Mouse (Mus musculus): ENCODE data around the gene Stxbp2. TPM values are rescaled to one million over a fixed set of nuclear protein-coding genes. Genes with fewer than 3 reads are reported as not detected.
"Not testable (repeated sequence)": the region's sequence is repeated elsewhere in the genome, so short reads cannot be mapped to it uniquely, and the experiment has no call there.

The Stxbp2 gene
- 29.7 and 34.7 TPM in 2 replicates for polyA plus RNA-seq (2011; ENCODE audit: insufficient read length, low read depth, missing spikeins)

DNA sequence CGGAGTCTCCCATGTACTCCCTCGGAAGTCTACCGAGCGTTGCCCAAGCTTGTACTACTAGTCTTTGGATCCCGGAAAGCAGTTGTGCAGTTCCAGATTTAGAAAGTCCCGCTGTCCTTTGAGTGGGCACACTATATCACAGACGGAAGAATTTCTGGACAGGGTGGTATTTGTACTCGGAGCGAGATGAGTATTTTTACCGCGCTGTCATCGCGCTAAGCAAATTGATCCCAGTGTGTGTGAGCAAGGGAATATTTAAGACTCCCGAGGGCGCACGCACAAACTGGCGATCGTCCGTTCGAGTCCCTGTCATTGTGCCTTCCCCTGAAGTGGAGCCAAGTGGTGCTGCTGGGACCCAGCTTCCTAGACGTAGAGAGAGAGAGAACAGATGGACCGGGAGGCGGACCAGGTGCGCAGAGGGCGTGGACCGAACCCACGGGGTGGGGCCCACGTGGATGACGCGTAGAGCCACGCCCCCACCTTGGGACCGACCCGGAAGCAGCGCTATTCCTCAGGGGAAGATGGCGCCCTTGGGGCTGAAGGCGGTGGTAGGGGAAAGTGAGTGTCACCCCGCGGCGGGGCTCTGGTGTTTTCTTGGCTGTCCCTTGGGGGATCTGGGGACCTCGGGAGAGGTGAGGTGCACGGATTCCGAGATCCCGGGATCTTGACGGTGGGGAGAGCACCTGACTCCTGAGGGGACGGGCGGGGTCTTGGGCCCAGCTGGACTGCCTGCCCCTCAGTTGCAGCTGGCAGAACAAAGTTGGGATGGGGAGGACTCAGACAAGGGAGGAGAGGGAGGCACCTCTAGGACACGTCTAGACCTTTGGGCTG is at the start of gene Stxbp2:
Gene Stxbp2, plus strand, starts transcription at position 309 of the 831 bp plus-strand sequence.
- peak within 1 kb of the TSS; percentile 58 for H3K4me3 ChIP-seq (ENCODE audit: insufficient read depth, low read length)
- H3K27ac ChIP-seq (ENCODE audit: insufficient read depth, low read length), result no peak within 1 kb of the TSS
- H3K4me1 ChIP-seq (ENCODE audit: control insufficient read depth, insufficient read depth, low read length), result no peaks in the 10 kb centered on the region
- peak; percentile 54 for TF ChIP-seq POLR2A (IDR thresholded peaks at IDR 0.05; ENCODE audit: low read depth, low read length)
- TF ChIP-seq CTCF (IDR thresholded peaks at IDR 0.05; ENCODE audit: borderline replicate concordance, insufficient read depth, low read length), result no peak

GRCm38 (mm10) chr8:3581961-3582360 is 48.8 kb upstream of the Stxbp2 start:
- not testable (repeated sequence) for H3K4me1 ChIP-seq (ENCODE audit: control insufficient read depth, insufficient read depth, low read length); H3K4me3 ChIP-seq (ENCODE audit: insufficient read depth, low read length); H3K27ac ChIP-seq (ENCODE audit: insufficient read depth, low read length)

DNA sequence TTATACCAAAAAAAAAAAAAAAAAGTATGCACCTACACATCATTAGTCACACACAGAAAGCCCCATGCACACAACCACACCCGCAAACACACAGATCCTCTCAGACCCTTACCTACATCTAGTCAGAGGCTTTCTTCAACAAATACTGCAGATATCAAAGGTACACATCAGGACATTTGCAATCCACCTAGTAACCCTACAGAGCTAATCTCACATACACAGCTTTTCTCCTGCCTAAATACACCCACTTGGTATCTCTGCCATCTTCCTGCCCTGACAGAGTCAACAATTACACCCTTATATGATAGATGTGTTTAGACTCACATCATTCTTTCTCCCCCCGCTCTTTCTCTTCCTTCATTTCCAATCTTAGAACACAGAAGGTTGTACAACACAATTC is 44.3 kb upstream of the Stxbp2 start:
- TF ChIP-seq CTCF (IDR thresholded peaks at IDR 0.05; ENCODE audit: borderline replicate concordance, insufficient read depth, low read length) (no peak), POLR2A (IDR thresholded peaks at IDR 0.05; ENCODE audit: low read depth, low read length) (no peak)
- Histone ChIP-seq H3K4me3 (ENCODE audit: insufficient read depth, low read length) (no peak overlapping the region), H3K27ac (ENCODE audit: insufficient read depth, low read length) (no peak overlapping the region), H3K4me1 (ENCODE audit: control insufficient read depth, insufficient read depth, low read length) (no peaks in the 10 kb centered on the region)

- Histone ChIP-seq H3K4me1 (ENCODE audit: control insufficient read depth, insufficient read depth, low read length) (no peaks in the 10 kb centered on the region), H3K4me3 (ENCODE audit: insufficient read depth, low read length) (peak within 1 kb of the TSS; percentile 35), H3K27ac (ENCODE audit: insufficient read depth, low read length) (no peak within 1 kb of the TSS)
- TF ChIP-seq CTCF (IDR thresholded peaks at IDR 0.05; ENCODE audit: borderline replicate concordance, insufficient read depth, low read length), result no peak
Measured at GRCm38 (mm10) chr8:3586993-3587390, 43.8 kb upstream of the Stxbp2 start, which contains the start of gene Camsap3. TSS of gene Camsap3 (plus strand) at chr8:3587293.

- peak overlapping the region; percentile 35 for H3K4me3 ChIP-seq (ENCODE audit: insufficient read depth, low read length)
- H3K27ac ChIP-seq (ENCODE audit: insufficient read depth, low read length), result no peak overlapping the region
- no peaks in the 10 kb centered on the region for H3K4me1 ChIP-seq (ENCODE audit: control insufficient read depth, insufficient read depth, low read length)
- TF ChIP-seq POLR2A (IDR thresholded peaks at IDR 0.05; ENCODE audit: low read depth, low read length) (no peak), CTCF (IDR thresholded peaks at IDR 0.05; ENCODE audit: borderline replicate concordance, insufficient read depth, low read length) (no peak)
Measured at GRCm38 (mm10) chr8:3587391-3588257, 43.1 kb upstream of the Stxbp2 start.

DNA sequence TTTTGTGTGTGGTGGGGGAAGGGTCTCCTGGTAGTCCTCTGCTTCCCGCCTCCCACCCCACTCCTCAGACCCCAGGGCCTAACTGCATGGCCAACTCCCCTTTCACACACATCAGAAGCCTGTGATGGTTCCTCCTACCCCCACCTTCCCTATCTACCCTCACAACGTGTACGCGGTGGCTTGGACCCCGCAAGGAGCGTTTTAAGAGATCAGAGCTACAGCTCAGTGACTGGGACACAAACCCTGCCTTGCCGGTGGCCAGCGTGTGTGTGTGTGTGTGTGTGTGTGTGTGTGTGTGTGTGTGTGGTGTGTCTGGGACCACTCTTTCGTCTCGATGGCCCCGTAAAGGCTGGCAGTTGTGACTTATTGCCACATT is 42.5 kb upstream of the Stxbp2 start:
- Histone ChIP-seq H3K4me3 (ENCODE audit: insufficient read depth, low read length) (no peak overlapping the region), H3K4me1 (ENCODE audit: control insufficient read depth, insufficient read depth, low read length) (no peaks in the 10 kb centered on the region), H3K27ac (ENCODE audit: insufficient read depth, low read length) (no peak overlapping the region)
- TF ChIP-seq POLR2A (IDR thresholded peaks at IDR 0.05; ENCODE audit: low read depth, low read length) (no peak), CTCF (IDR thresholded peaks at IDR 0.05; ENCODE audit: borderline replicate concordance, insufficient read depth, low read length) (no peak)

GRCm38 (mm10) chr8:3593470-3593869 is 37.3 kb upstream of the Stxbp2 start:
- TF ChIP-seq POLR2A (IDR thresholded peaks at IDR 0.05; ENCODE audit: low read depth, low read length) (no peak), CTCF (IDR thresholded peaks at IDR 0.05; ENCODE audit: borderline replicate concordance, insufficient read depth, low read length) (no peak)
- Histone ChIP-seq H3K27ac (ENCODE audit: insufficient read depth, low read length) (no peak overlapping the region), H3K4me3 (ENCODE audit: insufficient read depth, low read length) (no peak overlapping the region), H3K4me1 (ENCODE audit: control insufficient read depth, insufficient read depth, low read length) (no peaks in the 10 kb centered on the region)

- no peak overlapping the region for H3K27ac ChIP-seq (ENCODE audit: insufficient read depth, low read length)
- H3K4me3 ChIP-seq (ENCODE audit: insufficient read depth, low read length), result no peak overlapping the region
- TF ChIP-seq POLR2A (IDR thresholded peaks at IDR 0.05; ENCODE audit: low read depth, low read length), result no peak
- TF ChIP-seq CTCF (IDR thresholded peaks at IDR 0.05; ENCODE audit: borderline replicate concordance, insufficient read depth, low read length), result no peak
- no peaks in the 10 kb centered on the region for H3K4me1 ChIP-seq (ENCODE audit: control insufficient read depth, insufficient read depth, low read length)
Measured at GRCm38 (mm10) chr8:3594466-3594865, 36.3 kb upstream of the Stxbp2 start.

DNA sequence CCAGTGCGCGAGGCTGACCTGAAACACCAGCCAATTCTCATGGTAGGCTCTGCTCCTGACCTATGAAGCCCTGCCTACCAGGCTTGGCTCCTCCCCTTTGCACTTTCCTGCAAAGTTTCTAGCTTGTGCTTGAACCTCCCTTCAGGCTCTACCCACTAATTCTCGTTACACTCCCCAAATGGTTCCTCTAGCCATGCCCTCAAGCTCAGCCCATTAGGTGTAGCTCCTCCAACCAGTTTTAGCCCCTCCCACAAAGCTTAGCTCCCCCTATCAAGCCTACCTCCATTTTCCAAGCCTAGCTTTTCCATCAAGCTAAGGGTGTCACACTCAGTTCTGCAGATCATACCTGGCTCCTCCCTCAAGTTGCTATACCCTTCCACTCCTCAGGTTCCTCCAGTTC is 32.7 kb upstream of the Stxbp2 start:
- H3K4me3 ChIP-seq (ENCODE audit: insufficient read depth, low read length), result no peak overlapping the region
- no peak overlapping the region for H3K27ac ChIP-seq (ENCODE audit: insufficient read depth, low read length)
- H3K4me1 ChIP-seq (ENCODE audit: control insufficient read depth, insufficient read depth, low read length), result no peaks in the 10 kb centered on the region
- TF ChIP-seq POLR2A (IDR thresholded peaks at IDR 0.05; ENCODE audit: low read depth, low read length) (no peak), CTCF (IDR thresholded peaks at IDR 0.05; ENCODE audit: borderline replicate concordance, insufficient read depth, low read length) (no peak)

- no peak for TF ChIP-seq CTCF (IDR thresholded peaks at IDR 0.05; ENCODE audit: borderline replicate concordance, insufficient read depth, low read length)
- no peak for TF ChIP-seq POLR2A (IDR thresholded peaks at IDR 0.05; ENCODE audit: low read depth, low read length)
- Histone ChIP-seq H3K27ac (ENCODE audit: insufficient read depth, low read length) (no peak overlapping the region), H3K4me3 (ENCODE audit: insufficient read depth, low read length) (no peak overlapping the region), H3K4me1 (ENCODE audit: control insufficient read depth, insufficient read depth, low read length) (no peaks in the 10 kb centered on the region)
Measured at GRCm38 (mm10) chr8:3599219-3599618, 31.5 kb upstream of the Stxbp2 start.

Data from embryonic fibroblast, embryonic 13.5 days (primary cell).